Mouse (Mus musculus) cerebellum, postnatal 14 days (tissue): ENCODE measurements at regions not wholly inside any gene's neighbourhood (a gene's known extent, or its start where the extent isn't known, plus 50 kb on each side); places are given as distances from the start of the nearest gene placed in this dataset.

ENCODE experiments used
- DNase-seq, 2 experiments: peaks; one replicate each; pipeline ENCODE4 v3.0.0; 2021; ENCODE audit warnings: mixed read lengths in 2 of 2

- no peak for DNase-seq
Observed at GRCm38 (mm10) chr15:70920138-70920537, 2914.2 kb upstream of the Gm6569 start.

GRCm38 (mm10) chr15:70920862-70921261 is 2913.5 kb upstream of the Gm6569 start:
- DNase-seq = peak; percentile 83 to 87
